In genomic region chr2:29627337-29627736, GRCm38 (mm10) we compare ENCODE assay signal across 20 mouse cellular contexts. TPM values are rescaled to one million over a fixed set of nuclear protein-coding genes. Genes with fewer than 3 reads are reported as not detected.
A peak's percentile ranks its signal among the peaks of the same experiment; 100 is the strongest.
DNase-seq lines count a peak whose midpoint lies in the region; ATAC-seq and TF ChIP-seq lines count a peak whose summit lies in the region.
"Had no signal": no experiment of that assay in that cellular context is flagged by ENCODE, and none has a peak within 500 bp of the region (broad histone marks: within the 10 kb centered on the region; RNA-seq: fewer than 3 reads in every experiment).

No protein-coding gene starts in this region.

- peaks cover 77% of the 10 kb centered on the region for H3K79me2 ChIP-seq in CH12.LX (replicated peaks; ENCODE audit: control insufficient read depth, extremely low read depth, insufficient read depth, poor library complexity, severe bottlenecking)

- H3K4me3 ChIP-seq in heart, postnatal 0 days (ENCODE audit: low read depth, low read length) = no peak overlapping the region
- H3K4me3 ChIP-seq in CH12.LX (replicated peaks in 1 of 3; ENCODE audit: low read depth in 2 of 3, low read length in 2 of 3, poor library complexity in 1 of 3) (no peak overlapping the region), ES-Bruce4 (ENCODE audit: low read depth, low read length) (no peak overlapping the region)
- H3K4me3 ChIP-seq: embryonic facial prominence, embryonic 10.5 days; forebrain, embryonic 15.5 days; heart, embryonic 13.5 days had no signal

- 0 out of 2 replicates have a peak overlapping the region, but pooled peaks have one; percentile 51 for H3K27ac ChIP-seq in heart, postnatal 0 days (ENCODE audit: low read depth)
- H3K27ac ChIP-seq in CH12.LX (ENCODE audit: insufficient read depth, low read depth) = peak overlapping the region; percentile 98
- peak overlapping the region; percentile 99 for H3K27ac ChIP-seq in ES-Bruce4 (ENCODE audit: insufficient read depth, low read length)
- H3K27ac ChIP-seq: embryonic facial prominence, embryonic 10.5 days; forebrain, embryonic 15.5 days; hindbrain, embryonic 14.5 days had no signal

- no peaks in the 10 kb centered on the region for H3K27me3 ChIP-seq in heart, postnatal 0 days (ENCODE audit: control insufficient read depth, insufficient read depth, low read length)
- H3K27me3 ChIP-seq in CH12.LX (replicated peaks) = no peaks in the 10 kb centered on the region
- H3K27me3 ChIP-seq in ES-Bruce4 (ENCODE audit: control insufficient read depth, insufficient read depth, low read length, poor library complexity, severe bottlenecking) = no peaks in the 10 kb centered on the region
- H3K27me3 ChIP-seq: forebrain, embryonic 15.5 days; heart, embryonic 13.5 days had no signal

- H3K9ac ChIP-seq in heart, postnatal 0 days (replicated peaks; ENCODE audit: low read depth, low read length) = no peak overlapping the region
- H3K9ac ChIP-seq in CH12.LX (ENCODE audit: insufficient read depth, low read depth) = no peak overlapping the region
- no peak overlapping the region for H3K9ac ChIP-seq in ES-Bruce4 (ENCODE audit: low read depth, poor library complexity, severe bottlenecking)
- H3K9ac ChIP-seq: forebrain, embryonic 15.5 days; heart, embryonic 13.5 days; hindbrain, embryonic 14.5 days had no signal

- no peaks in the 10 kb centered on the region for H3K9me3 ChIP-seq in heart, postnatal 0 days (replicated peaks; ENCODE audit: control insufficient read depth, low read length)
- no peaks in the 10 kb centered on the region for H3K9me3 ChIP-seq in CH12.LX (replicated peaks; ENCODE audit: low read length)
- H3K9me3 ChIP-seq in ES-Bruce4 (replicated peaks; ENCODE audit: control insufficient read depth, insufficient read depth, low read length, poor library complexity, severe bottlenecking) = no peaks in the 10 kb centered on the region
- H3K9me3 ChIP-seq: embryonic facial prominence, embryonic 10.5 days; forebrain, embryonic 15.5 days; G1E; heart, embryonic 13.5 days had no signal

- peaks cover 56% of the 10 kb centered on the region for H3K4me1 ChIP-seq in heart, postnatal 0 days (ENCODE audit: control insufficient read depth, insufficient read depth)
- H3K4me1 ChIP-seq in CH12.LX (ENCODE audit: control insufficient read depth in 1 of 2, insufficient read depth in 2 of 2) (peaks cover 72 to 94% of the 10 kb centered on the region in 2 experiments), ES-Bruce4 (ENCODE audit: control insufficient read depth, insufficient read depth, low read length) (peaks cover 26% of the 10 kb centered on the region)

- TF ChIP-seq POLR2A in CH12.LX (IDR thresholded peaks at IDR 0.05; ENCODE audit: low read depth, low read length) (no peak), ES-Bruce4 (IDR thresholded peaks at IDR 0.05; ENCODE audit: insufficient read depth, low read length) (no peak)

- no peak overlapping the region for H3K4me2 ChIP-seq in heart, postnatal 0 days (ENCODE audit: low read depth, low read length)
- H3K4me2 ChIP-seq in CH12.LX (ENCODE audit: insufficient read depth, low read depth, poor library complexity, severe bottlenecking) = peak overlapping the region; percentile 42; the same call in 1 of the 2 replicates
- H3K4me2 ChIP-seq: forebrain, embryonic 15.5 days; heart, embryonic 13.5 days; hindbrain, embryonic 14.5 days had no signal

- H3K36me3 ChIP-seq in heart, postnatal 0 days (replicated peaks; ENCODE audit: control insufficient read depth, insufficient read depth, low read length) = no peaks in the 10 kb centered on the region
- H3K36me3 ChIP-seq in CH12.LX (replicated peaks in 1 of 2; ENCODE audit: control insufficient read depth in 1 of 2, insufficient read depth in 1 of 2, low read length in 1 of 2) (peaks cover 12 to 61% of the 10 kb centered on the region in 2 experiments), ES-Bruce4 (ENCODE audit: control insufficient read depth, insufficient read depth, low read length, poor library complexity, severe bottlenecking) (no peaks in the 10 kb centered on the region)
- H3K36me3 ChIP-seq: forebrain, embryonic 15.5 days had no signal

- TF ChIP-seq CTCF in heart, postnatal 0 days (IDR thresholded peaks at IDR 0.05; ENCODE audit: low read depth) = no peak
- TF ChIP-seq CTCF in CH12.LX (conservative IDR thresholded peaks at IDR 0.05 in 1 of 2, IDR thresholded peaks at IDR 0.05 in 1 of 2; ENCODE audit: low read depth in 2 of 2, low read length in 2 of 2) (no peak), ES-Bruce4 (IDR thresholded peaks at IDR 0.05; ENCODE audit: low read depth, low read length) (no peak)

- in situ Hi-C loops in CH12.LX (cut with MboI; ENCODE audit: low pct_ligation_motif_present, low pct_unique_long_range_greater_than_20kb, low sequenced_read_pairs) = loop anchor here (5.0 kb wide), 1 partner anchor 45 kb away; no protein-coding TSS in a partner anchor

- dilution Hi-C loops in CH12.LX (cut with MboI; ENCODE audit: extremely low pct_ligation_motif_present, extremely low pct_unique_long_range_greater_than_20kb, low sequenced_read_pairs) = no loop called here

- no peak for DNase-seq in heart, postnatal 0 days (ENCODE audit: low spot score)
- DNase-seq in heart, postnatal 25 days (ENCODE audit: low spot score) = no peak
- no peak for DNase-seq in CH12.LX (ENCODE audit: extremely low read depth)
- DNase-seq in cerebellum, adult 9-10 months = no peak
- no peak for DNase-seq in cerebellum, postnatal 10 days
- DNase-seq: adrenal gland, adult 8-10 months; adrenal gland, postnatal 36 days; B cell, adult 2 months; cerebellum, adult 11 months; cerebellum, adult 9-11 months; gastrocnemius, postnatal 14 days; heart, postnatal 10 days had no signal

- no peak for ATAC-seq in heart, postnatal 0 days (ENCODE audit: insufficient read depth, low read depth)
- ATAC-seq: CD4-positive, CD25-positive, alpha-beta regulatory T cell, adult 4 months; forebrain, embryonic 15.5 days; intestine, embryonic 16.5 days had no signal

- WGBS in heart, postnatal 0 days = 82% methylated on average over 3 of the region's 3 CpGs

- intact Hi-C loops in heart, postnatal 25 days (cut with DNase I) = no loop called here

- TF ChIP-seq EP300 in heart, postnatal 0 days (IDR thresholded peaks at IDR 0.05; ENCODE audit: low read depth) = no peak
- peak; percentile 81 for TF ChIP-seq EP300 in CH12.LX (IDR thresholded peaks at IDR 0.05; ENCODE audit: low read length)
- no peak for TF ChIP-seq EP300 in ES-Bruce4 (IDR thresholded peaks at IDR 0.05; ENCODE audit: insufficient read depth, low read depth, low read length)

- TF ChIP-seq RAD21 in CH12.LX (IDR thresholded peaks at IDR 0.05; ENCODE audit: low read depth, low read length) = no peak

TF ChIP-seq in CH12.LX, 34 proteins besides CTCF, POLR2A, EP300 and RAD21 (continues in another document):
- TF ChIP-seq USF2 (conservative IDR thresholded peaks at IDR 0.05; ENCODE audit: low read depth, low read length) (no peak), MAZ (IDR thresholded peaks at IDR 0.05; ENCODE audit: low read depth, low read length) (no peak; the same call in 1 of the 2 replicates), NELFE (IDR thresholded peaks at IDR 0.05; ENCODE audit: low read depth, low read length) (no peak), PAX5 (IDR thresholded peaks at IDR 0.05; ENCODE audit: low read length) (no peak), HCFC1 (IDR thresholded peaks at IDR 0.05; ENCODE audit: low read depth, low read length) (no peak), JUND (conservative IDR thresholded peaks at IDR 0.05; ENCODE audit: low read depth, low read length) (peak; percentile 87), MXI1 (IDR thresholded peaks at IDR 0.05; ENCODE audit: low read depth, low read length) (no peak), NRF1 (IDR thresholded peaks at IDR 0.05; ENCODE audit: low read depth, low read length) (peak; percentile 7; the same call in 1 of the 2 replicates), CHD1 (IDR thresholded peaks at IDR 0.05; ENCODE audit: low read depth, low read length) (no peak), KAT2A (IDR thresholded peaks at IDR 0.05; ENCODE audit: insufficient replicate concordance, low read length) (no peak), ELF1 (IDR thresholded peaks at IDR 0.05; ENCODE audit: low read depth, low read length) (no peak), SMC3 (IDR thresholded peaks at IDR 0.05; ENCODE audit: low read depth, low read length) (no peak), MEF2A (IDR thresholded peaks at IDR 0.05; ENCODE audit: borderline replicate concordance, low read depth, low read length) (no peak; the same call in 1 of the 2 replicates), POLR2AphosphoS2 (IDR thresholded peaks at IDR 0.05; ENCODE audit: low read depth, low read length) (no peak), USF1 (IDR thresholded peaks at IDR 0.05; ENCODE audit: low read depth, low read length) (no peak), ZMIZ1 (IDR thresholded peaks at IDR 0.05; ENCODE audit: low read depth, low read length) (no peak), RCOR1 (conservative IDR thresholded peaks at IDR 0.05; ENCODE audit: low read depth, low read length) (peak; percentile 64; the same call in 1 of the 2 replicates), MYC (IDR thresholded peaks at IDR 0.05; ENCODE audit: low read depth, low read length) (peak; percentile 80), ZC3H11A (IDR thresholded peaks at IDR 0.05; ENCODE audit: low read depth, low read length) (no peak), ZNF384 (IDR thresholded peaks at IDR 0.05; ENCODE audit: low read depth, low read length) (no peak), IRF4 (IDR thresholded peaks at IDR 0.05; ENCODE audit: low read depth, low read length) (peak; percentile 88), ETS1 (conservative IDR thresholded peaks at IDR 0.05; ENCODE audit: low read depth, low read length) (peak; percentile 22; the same call in 1 of the 2 replicates), SIN3A (IDR thresholded peaks at IDR 0.05; ENCODE audit: low read length) (no peak), TBP (conservative IDR thresholded peaks at IDR 0.05; ENCODE audit: low read depth, low read length) (0 out of 2 replicates have a peak, but pooled peaks have one; percentile 26), JUN (IDR thresholded peaks at IDR 0.05; ENCODE audit: insufficient read depth, low read depth, low read length) (peak; percentile 43; the same call in 1 of the 2 replicates), GABPA (IDR thresholded peaks at IDR 0.05; ENCODE audit: insufficient replicate concordance, low read depth, low read length) (no peak), E2F4 (IDR thresholded peaks at IDR 0.05; ENCODE audit: insufficient replicate concordance, low read depth, low read length) (no peak)

RNA-seq across cellular contexts. Expression of gene Rapgef1, which starts 7.8 kb away (rescaled TPM):
- 47.6 and 64.0 TPM in 2 replicates for total RNA-seq in heart, postnatal 0 days (2014; rRNA removed; ENCODE audit: low replicate concordance)
- 6.7 and 9.0 TPM in 2 replicates for polyA plus RNA-seq in heart, postnatal 0 days (2015; fragmentation: Nextera tagmentation; extraction: Ambion mirVana)
- total RNA-seq in heart, postnatal 25 days (2021) = 10 to 100 TPM; 85.1 to 94.1 TPM
- total RNA-seq in CH12.LX (2012; rRNA removed) = 149 and 185 TPM in 2 replicates
- 84.0 and 86.5 TPM in 2 replicates for total RNA-seq in CH12.LX (2014; rRNA removed)
- 143 and 170 TPM in 2 replicates for polyA plus RNA-seq in CH12.LX (2012; ENCODE audit: insufficient read length, low read depth)
- 35.0 and 37.0 TPM in 2 replicates for polyA plus RNA-seq in ES-Bruce4 (2011; ENCODE audit: insufficient read depth, insufficient read length, low read depth, missing spikeins)
